Mouse (Mus musculus) ES-E14 (cell line): ENCODE results near the gene Col28a1.

Experiments
- CHD2 ChIP-seq: IDR thresholded peaks from 2 replicates; pipeline ENCODE4 v1.6.1; 2014; ENCODE audit warnings: mild to moderate bottlenecking, low read depth, low read length, inconsistent platforms
- HCFC1 ChIP-seq: IDR thresholded peaks from 2 replicates; pipeline ENCODE4 v1.6.1; 2012; ENCODE audit warnings: low read length, inconsistent platforms, borderline replicate concordance; ENCODE audit not compliant: insufficient read depth
- MAFK ChIP-seq: IDR thresholded peaks from 2 replicates; pipeline ENCODE4 v1.6.1; 2014; ENCODE audit warnings: mild to moderate bottlenecking, low read depth, low read length, inconsistent platforms; ENCODE audit not compliant: insufficient read depth
- ZC3H11A ChIP-seq: IDR thresholded peaks from 2 replicates; pipeline ENCODE4 v1.6.1; 2012; ENCODE audit warnings: low read depth, mild to moderate bottlenecking, inconsistent platforms, low read length, borderline replicate concordance
- ZNF384 ChIP-seq: IDR thresholded peaks from 2 replicates; pipeline ENCODE4 v1.6.1; 2012; ENCODE audit warnings: low read depth, low read length, inconsistent platforms

DNA sequence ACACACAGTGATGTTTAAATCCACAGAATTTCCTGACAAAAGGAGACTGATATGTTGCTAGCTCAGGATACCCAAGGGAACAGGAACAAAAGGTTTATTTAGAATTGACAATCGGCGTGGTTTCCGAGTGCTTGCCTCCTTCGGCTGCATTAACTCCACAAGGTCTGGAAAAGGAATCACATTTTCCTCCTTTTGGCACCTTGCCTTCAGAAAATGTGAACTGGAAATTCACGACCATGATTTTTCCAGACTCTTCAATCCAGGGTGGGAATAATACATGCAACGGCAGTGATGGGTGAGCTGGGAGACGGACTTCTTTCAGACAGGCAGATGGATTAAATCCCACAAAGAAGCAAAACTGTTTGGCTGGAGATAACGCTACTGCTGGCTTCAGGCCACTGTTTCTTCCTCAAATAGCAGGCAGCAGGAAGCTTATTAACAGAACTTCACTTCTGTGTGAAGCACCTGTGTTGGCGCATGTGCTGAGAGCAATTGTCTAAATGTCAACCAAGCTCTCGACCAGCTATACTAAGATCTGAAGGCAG lies 13.9 kb downstream of the Col28a1 start:
- TF ChIP-seq CHD2 = no peak
- no peak for TF ChIP-seq HCFC1
- no peak for TF ChIP-seq MAFK
- TF ChIP-seq ZNF384 = no peak
- no peak for TF ChIP-seq ZC3H11A
